Mouse (Mus musculus) liver, embryonic 15.5 days (tissue): ENCODE measurements around the gene Pdzd2. TPM values are rescaled to one million over a fixed set of nuclear protein-coding genes. Genes with fewer than 3 reads are reported as not detected.

Experiments used
- ATAC-seq: fragments of 200-750 bp; cut with Nextera tagmentation; 2 replicates; pipeline ENCODE4 v1.8.0; 2017; ENCODE audit warnings: moderate number of reproducible peaks, mild to moderate bottlenecking, moderate library complexity; ENCODE audit not compliant: insufficient read depth
- H3K27ac ChIP-seq: fragments of 300-500 bp; sonication (generic); replicated peaks from 2 replicates; pipeline ENCODE4 v1.5.1; 2015; ENCODE audit warnings: mild to moderate bottlenecking, inconsistent platforms
- H3K27me3 ChIP-seq: fragments of 300-500 bp; sonication (generic); 2 replicates; pipeline ENCODE4 v1.6.1; 2015; ENCODE audit warnings: mild to moderate bottlenecking, inconsistent platforms
- H3K36me3 ChIP-seq: fragments of 300-500 bp; sonication (generic); replicated peaks from 2 replicates; pipeline ENCODE4 v1.6.1; 2015; ENCODE audit warnings: moderate library complexity, mild to moderate bottlenecking, inconsistent platforms
- H3K4me1 ChIP-seq: fragments of 300-500 bp; sonication (generic); replicated peaks from 2 replicates; pipeline ENCODE4 v1.6.1; 2015; ENCODE audit warnings: inconsistent platforms
- H3K4me2 ChIP-seq: fragments of 300-500 bp; sonication (generic); 2 replicates; pipeline ENCODE4 v1.6.1; 2015; ENCODE audit warnings: moderate library complexity, mild to moderate bottlenecking, inconsistent platforms
- H3K4me3 ChIP-seq: fragments of 300-500 bp; sonication (generic); replicated peaks from 2 replicates; pipeline ENCODE4 v1.5.1; 2015; ENCODE audit warnings: mild to moderate bottlenecking, inconsistent platforms
- H3K9ac ChIP-seq: fragments of 300-500 bp; sonication (generic); 2 replicates; pipeline ENCODE4 v1.6.1; 2015; ENCODE audit warnings: moderate library complexity, mild to moderate bottlenecking, inconsistent platforms
- H3K9me3 ChIP-seq: fragments of 300-500 bp; sonication (generic); replicated peaks from 2 replicates; pipeline ENCODE4 v1.6.1; 2016; ENCODE audit warnings: inconsistent platforms
- WGBS: fragments of 180-500 bp; shearing (Covaris S2); methylation state at CpG from one replicate; pipeline ENCODE4 v1.1.7; 2015; ENCODE audit warnings: mixed read lengths; ENCODE audit not compliant: insufficient replicate concordance; 5-methylcytosine and 5-hydroxymethylcytosine counted together
- polyA plus RNA-seq: library from polyadenylated mRNA; unstranded; fragments of >200 nt; fragmentation: Nextera tagmentation; extraction: Ambion mirVana; gene quantifications from 2 replicates; pipeline ENCODE4 v1.2.1, GENCODE M21; 2015

The Pdzd2 gene
- polyA plus RNA-seq, 1 experiment from 2014 or later = 0.78 TPM

DNA sequence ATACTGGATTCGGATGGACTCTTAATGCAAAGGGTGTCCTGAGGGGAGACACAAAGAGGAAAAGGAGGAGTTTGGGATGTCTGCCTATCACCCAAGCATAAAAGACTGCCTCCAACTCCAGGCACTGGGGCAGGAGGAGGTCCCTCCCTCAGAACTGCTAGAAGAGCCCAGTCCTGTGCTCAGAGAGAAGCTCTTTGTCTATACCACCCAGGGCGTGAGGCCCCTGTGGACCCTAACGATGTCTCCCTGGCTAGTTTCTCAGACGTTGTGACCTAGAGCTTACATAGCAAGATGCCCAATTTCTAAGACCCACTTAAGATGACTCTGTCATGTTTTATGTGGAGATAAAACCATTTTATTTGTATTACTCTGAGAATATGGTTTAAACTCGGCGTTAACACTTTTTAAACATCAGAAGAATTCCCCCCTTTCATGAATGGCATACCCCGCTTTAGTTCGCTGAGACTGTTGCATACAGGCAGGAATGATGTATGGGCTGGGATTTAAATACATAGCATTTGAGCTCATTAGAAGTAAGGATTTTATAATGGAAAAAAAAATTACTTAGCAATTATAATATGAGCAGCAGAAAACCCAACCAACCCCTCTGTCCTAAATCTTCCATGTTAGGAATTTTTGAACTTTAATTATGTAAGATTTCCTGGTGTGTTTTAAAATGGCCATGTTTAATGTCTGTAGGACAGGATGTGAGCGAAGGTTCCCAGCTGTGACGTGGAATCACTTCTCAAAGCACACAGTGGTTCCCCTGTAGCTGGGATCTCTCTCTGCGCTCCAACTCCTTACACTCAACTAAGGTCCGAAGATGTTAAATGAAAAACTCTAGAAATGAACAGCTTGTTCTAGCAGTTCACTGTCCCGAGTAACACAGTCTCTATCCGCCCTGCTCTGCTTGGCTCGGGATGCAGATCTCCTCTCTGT lies 268.6 kb downstream of the Pdzd2 start:
- no peaks in the 10 kb centered on the region for H3K4me1 ChIP-seq
- H3K4me3 ChIP-seq = no peak overlapping the region
- WGBS = 72% methylated on average over 15 of the region's 15 CpGs
- H3K9me3 ChIP-seq = no peaks in the 10 kb centered on the region
- H3K36me3 ChIP-seq = no peaks in the 10 kb centered on the region
- ATAC-seq = no peak
- H3K27me3 ChIP-seq = no peaks in the 10 kb centered on the region
- no peak overlapping the region for H3K4me2 ChIP-seq
- no peak overlapping the region for H3K9ac ChIP-seq
- H3K27ac ChIP-seq = no peak overlapping the region

DNA sequence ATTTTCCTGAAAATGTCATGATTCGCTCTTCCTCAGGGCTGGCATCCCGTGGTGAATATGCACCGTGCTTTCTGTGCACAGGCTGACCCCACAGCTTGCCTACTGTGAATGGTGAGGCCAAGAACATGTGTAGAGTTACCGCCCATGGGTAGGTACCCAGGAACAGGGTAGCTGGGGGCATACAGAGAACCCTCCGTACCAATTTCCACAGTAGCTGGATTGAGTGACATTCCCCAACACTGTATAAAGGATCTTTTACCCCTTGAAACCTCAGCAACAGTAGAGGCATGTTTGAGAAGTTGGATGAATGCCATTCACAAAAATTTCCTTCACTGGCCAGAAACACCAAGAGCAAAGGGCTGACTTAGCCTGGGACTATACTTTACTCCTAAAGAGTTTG lies 271.1 kb downstream of the Pdzd2 start:
- H3K9ac ChIP-seq = no peak overlapping the region
- no peak overlapping the region for H3K4me2 ChIP-seq
- H3K4me3 ChIP-seq = no peak overlapping the region
- no peaks in the 10 kb centered on the region for H3K4me1 ChIP-seq
- no peaks in the 10 kb centered on the region for H3K9me3 ChIP-seq
- H3K27ac ChIP-seq = no peak overlapping the region
- H3K27me3 ChIP-seq = no peaks in the 10 kb centered on the region
- H3K36me3 ChIP-seq = no peaks in the 10 kb centered on the region
- 70% methylated on average over 5 of the region's 5 CpGs for WGBS
- no peak for ATAC-seq

DNA sequence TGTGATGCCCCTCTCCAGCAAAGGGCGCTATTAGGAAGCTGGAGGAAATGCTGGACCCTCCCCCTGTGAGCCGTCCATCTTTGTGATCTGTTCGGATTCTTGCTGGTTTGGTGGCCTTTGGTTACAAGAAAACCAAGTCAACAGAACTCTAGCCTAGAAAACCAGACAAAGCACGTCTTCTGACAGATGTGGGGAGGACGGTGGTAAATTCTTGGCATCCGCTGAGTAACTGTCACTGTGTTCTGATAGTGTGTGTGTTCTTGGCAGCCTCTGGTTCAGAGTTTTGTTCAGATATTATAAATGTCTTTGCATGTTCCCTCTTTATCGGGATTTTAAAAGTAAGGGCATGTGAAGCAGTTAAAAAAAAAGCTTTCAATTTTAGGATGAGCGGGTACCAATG lies 274.0 kb downstream of the Pdzd2 start:
- Histone ChIP-seq H3K27ac (no peak overlapping the region), H3K9ac (no peak overlapping the region), H3K27me3 (no peaks in the 10 kb centered on the region), H3K9me3 (no peaks in the 10 kb centered on the region), H3K4me3 (no peak overlapping the region), H3K36me3 (no peaks in the 10 kb centered on the region), H3K4me2 (no peak overlapping the region), H3K4me1 (no peaks in the 10 kb centered on the region)
- no peak for ATAC-seq
- 58% methylated on average over 8 of the region's 8 CpGs for WGBS

DNA sequence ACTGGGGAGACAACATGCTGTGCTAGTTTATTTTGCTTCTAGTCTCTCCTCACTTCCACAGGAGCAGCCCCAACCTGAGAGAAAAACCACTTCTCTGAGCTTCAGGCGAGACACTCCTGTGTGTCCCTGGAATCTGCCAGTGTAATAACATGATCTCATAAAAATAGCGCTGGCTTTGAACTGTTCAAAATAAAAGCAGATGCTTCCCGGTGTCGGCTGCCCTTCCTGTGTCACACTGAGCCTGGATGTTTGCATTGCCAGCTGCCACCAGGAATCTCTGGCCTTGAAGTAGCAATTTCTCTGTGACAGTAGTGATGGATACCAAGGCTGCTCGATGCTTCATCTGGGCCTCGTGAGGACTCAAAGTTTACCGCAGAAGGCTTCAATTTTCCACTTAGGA lies 282.9 kb downstream of the Pdzd2 start:
- Histone ChIP-seq H3K4me1 (no peaks in the 10 kb centered on the region), H3K27me3 (no peaks in the 10 kb centered on the region), H3K27ac (no peak overlapping the region), H3K9ac (no peak overlapping the region), H3K4me2 (no peak overlapping the region), H3K4me3 (no peak overlapping the region), H3K36me3 (no peaks in the 10 kb centered on the region), H3K9me3 (no peaks in the 10 kb centered on the region)
- no peak for ATAC-seq
- 46% methylated on average over 7 of the region's 7 CpGs for WGBS

GRCm38 (mm10) chr15:12453343-12453742 lies 286.4 kb downstream of the Pdzd2 start:
- 76% methylated on average over 2 of the region's 2 CpGs for WGBS
- ATAC-seq = no peak
- H3K4me1 ChIP-seq = no peaks in the 10 kb centered on the region
- H3K27me3 ChIP-seq = no peaks in the 10 kb centered on the region
- H3K4me3 ChIP-seq = no peak overlapping the region
- H3K9ac ChIP-seq = no peak overlapping the region
- no peaks in the 10 kb centered on the region for H3K9me3 ChIP-seq
- H3K27ac ChIP-seq = no peak overlapping the region
- no peaks in the 10 kb centered on the region for H3K36me3 ChIP-seq
- H3K4me2 ChIP-seq = no peak overlapping the region

- Histone ChIP-seq H3K4me3 (no peak overlapping the region), H3K9ac (no peak overlapping the region), H3K9me3 (no peaks in the 10 kb centered on the region), H3K4me1 (no peaks in the 10 kb centered on the region), H3K4me2 (no peak overlapping the region), H3K27ac (no peak overlapping the region), H3K27me3 (no peaks in the 10 kb centered on the region), H3K36me3 (no peaks in the 10 kb centered on the region)
- 63% methylated on average over 6 of the region's 6 CpGs for WGBS
- ATAC-seq = no peak
Measured at GRCm38 (mm10) chr15:12452141-12452995, 287.4 kb downstream of the Pdzd2 start.

GRCm38 (mm10) chr15:12451448-12451847 lies 288.3 kb downstream of the Pdzd2 start:
- no peak for ATAC-seq
- no peak overlapping the region for H3K9ac ChIP-seq
- no peaks in the 10 kb centered on the region for H3K9me3 ChIP-seq
- H3K4me2 ChIP-seq = no peak overlapping the region
- no peak overlapping the region for H3K27ac ChIP-seq
- H3K27me3 ChIP-seq = no peaks in the 10 kb centered on the region
- H3K36me3 ChIP-seq = no peaks in the 10 kb centered on the region
- 60% methylated on average over 4 of the region's 4 CpGs for WGBS
- no peaks in the 10 kb centered on the region for H3K4me1 ChIP-seq
- no peak overlapping the region for H3K4me3 ChIP-seq

- H3K27ac ChIP-seq = no peak overlapping the region
- H3K36me3 ChIP-seq = no peaks in the 10 kb centered on the region
- no peak for ATAC-seq
- H3K9ac ChIP-seq = no peak overlapping the region
- H3K4me3 ChIP-seq = no peak overlapping the region
- no peaks in the 10 kb centered on the region for H3K27me3 ChIP-seq
- no peaks in the 10 kb centered on the region for H3K9me3 ChIP-seq
- H3K4me1 ChIP-seq = no peaks in the 10 kb centered on the region
- H3K4me2 ChIP-seq = no peak overlapping the region
- WGBS = 74% methylated on average over 6 of the region's 6 CpGs
Measured at GRCm38 (mm10) chr15:12450790-12451189, 288.9 kb downstream of the Pdzd2 start.

DNA sequence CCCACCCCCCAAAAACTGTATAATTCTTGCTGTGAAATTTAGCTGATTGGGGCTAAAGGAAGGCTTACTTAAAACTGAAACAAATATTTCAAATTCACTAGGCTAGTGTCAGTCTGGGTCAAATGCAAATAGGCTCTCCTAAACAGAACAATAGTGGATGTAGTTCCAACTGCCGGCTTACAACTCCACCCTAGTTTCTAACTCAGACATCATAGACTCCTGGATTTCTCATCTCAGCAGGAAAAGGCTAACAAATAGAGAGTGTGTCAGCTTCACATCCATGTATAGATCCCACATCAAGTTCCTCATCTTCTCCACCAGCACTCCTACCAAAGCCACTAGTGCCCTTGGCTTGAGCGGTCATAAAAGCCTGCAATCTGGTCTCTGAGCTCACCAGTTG lies 290.4 kb downstream of the Pdzd2 start:
- H3K9me3 ChIP-seq = no peaks in the 10 kb centered on the region
- no peak overlapping the region for H3K9ac ChIP-seq
- no peak overlapping the region for H3K4me3 ChIP-seq
- H3K4me2 ChIP-seq = no peak overlapping the region
- no peaks in the 10 kb centered on the region for H3K27me3 ChIP-seq
- no peaks in the 10 kb centered on the region for H3K4me1 ChIP-seq
- no peak for ATAC-seq
- no peaks in the 10 kb centered on the region for H3K36me3 ChIP-seq
- no peak overlapping the region for H3K27ac ChIP-seq
- WGBS = 78% methylated on average over 2 of the region's 2 CpGs

DNA sequence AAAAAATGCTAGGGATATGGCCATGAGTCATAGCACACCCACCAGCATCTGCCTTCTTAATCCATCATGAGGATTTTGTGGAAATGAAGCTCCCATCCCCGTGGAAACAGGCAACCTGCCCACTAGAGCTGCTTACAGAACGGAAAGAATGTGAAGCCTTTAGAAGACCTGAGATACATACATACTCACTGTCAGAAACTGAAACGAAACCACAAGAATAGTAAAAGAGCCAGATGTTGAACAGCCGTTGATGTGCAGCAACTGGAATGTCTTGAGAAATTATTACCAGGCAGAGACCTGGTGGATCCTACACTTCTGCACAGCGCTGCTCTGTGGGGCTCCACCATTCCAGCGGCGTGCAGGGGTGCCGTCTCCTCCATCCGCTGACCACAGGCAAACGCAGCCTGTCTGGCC lies 292.7 kb downstream of the Pdzd2 start:
- WGBS = 35% methylated on average over 10 of the region's 10 CpGs
- Histone ChIP-seq H3K27ac (no peak overlapping the region), H3K36me3 (no peaks in the 10 kb centered on the region)

GRCm38 (mm10) chr15:12444551-12444950 lies 295.2 kb downstream of the Pdzd2 start:
- Histone ChIP-seq H3K27me3 (no peaks in the 10 kb centered on the region), H3K4me3 (no peak overlapping the region), H3K9ac (no peak overlapping the region), H3K9me3 (no peaks in the 10 kb centered on the region), H3K27ac (no peak overlapping the region), H3K36me3 (no peaks in the 10 kb centered on the region), H3K4me1 (0 out of 2 replicates have a peak, but pooled peaks cover 7% of the 10 kb centered on the region), H3K4me2 (no peak overlapping the region)
- ATAC-seq = no peak
- WGBS = 57% methylated on average over 5 of the region's 5 CpGs

More for the DNA sequence above, 292.7 kb downstream of the Pdzd2 start:
- Histone ChIP-seq H3K4me1 (no peaks in the 10 kb centered on the region), H3K4me3 (no peak overlapping the region), H3K27me3 (no peaks in the 10 kb centered on the region), H3K4me2 (no peak overlapping the region), H3K9ac (no peak overlapping the region), H3K9me3 (no peaks in the 10 kb centered on the region)
- no peak for ATAC-seq
